Mouse (Mus musculus): ENCODE measurements around the gene Anapc13.

Anapc13 gene

DNA sequence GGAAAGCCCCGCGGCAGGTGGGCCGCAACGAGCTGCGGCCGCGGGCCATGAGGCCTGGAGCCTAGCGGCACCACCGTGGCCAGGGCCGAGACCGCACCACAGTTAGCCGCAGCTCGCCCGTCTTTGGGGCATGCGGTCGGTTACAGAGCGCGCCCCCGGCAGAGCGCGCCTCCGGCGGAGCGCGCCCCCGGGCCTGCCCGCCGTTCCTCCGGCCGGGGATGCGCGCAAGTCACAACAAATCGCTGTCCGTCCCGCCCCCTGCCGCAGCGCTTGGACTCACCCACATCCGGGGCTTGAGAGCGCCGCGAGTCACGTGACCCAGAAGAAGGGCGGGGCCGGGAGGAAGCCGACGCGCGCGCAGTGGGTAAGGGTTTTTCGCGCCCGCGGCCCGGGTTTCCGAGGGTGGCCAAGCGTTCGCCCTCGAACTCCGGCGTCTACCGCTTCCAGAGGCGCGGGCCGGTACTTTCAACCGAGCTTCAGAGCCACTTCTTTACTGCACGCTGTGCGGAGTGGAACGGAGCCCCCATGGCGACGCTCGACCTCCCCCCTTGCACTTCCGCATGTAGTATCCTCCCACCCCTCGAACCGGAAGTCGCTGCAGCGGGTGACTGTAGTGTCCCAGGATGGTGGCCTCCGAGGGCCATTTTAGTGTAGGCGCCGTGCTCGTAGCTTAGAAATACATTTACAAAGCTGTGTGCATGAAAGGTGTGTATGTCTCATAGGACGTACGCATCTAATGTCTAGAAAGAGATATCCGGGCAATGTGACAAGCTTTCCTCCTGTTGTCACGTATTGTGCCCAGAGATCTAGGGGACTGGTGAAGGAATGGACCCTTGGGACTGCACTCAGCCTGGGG, at the start of gene Anapc13, which contains the start of gene Cep63:
Anapc13 (plus strand) TSS at position 314 of the 856 bp plus-strand sequence.
Cep63 (minus strand) TSS at position 552 of the 856 bp plus-strand sequence.
- no peak for TF ChIP-seq GATA4 (IDR thresholded peaks at IDR 0.05; ENCODE audit: insufficient replicate concordance, low read length)

DNA sequence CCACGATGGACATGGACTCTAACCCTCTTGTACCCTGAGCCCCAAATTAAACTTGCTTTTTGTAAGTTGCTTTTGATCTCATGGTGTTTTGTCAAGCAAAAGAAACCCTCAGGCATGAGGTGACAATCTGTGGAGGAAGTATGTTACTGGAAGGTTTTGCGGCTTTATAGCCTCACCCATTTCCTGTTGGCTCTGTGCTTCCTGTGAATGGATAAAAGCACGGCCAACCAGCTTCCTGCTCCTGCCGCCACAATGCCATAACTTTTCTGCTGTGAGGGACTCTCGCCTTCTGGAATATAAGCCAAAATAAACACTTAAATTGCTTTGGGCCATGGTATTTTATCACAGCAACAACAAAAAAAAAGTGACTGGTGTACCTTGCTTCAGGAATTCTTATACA, 48.6 kb upstream of the Anapc13 start:
- TF ChIP-seq GATA4 (IDR thresholded peaks at IDR 0.05; ENCODE audit: insufficient replicate concordance, low read length), result no peak

DNA sequence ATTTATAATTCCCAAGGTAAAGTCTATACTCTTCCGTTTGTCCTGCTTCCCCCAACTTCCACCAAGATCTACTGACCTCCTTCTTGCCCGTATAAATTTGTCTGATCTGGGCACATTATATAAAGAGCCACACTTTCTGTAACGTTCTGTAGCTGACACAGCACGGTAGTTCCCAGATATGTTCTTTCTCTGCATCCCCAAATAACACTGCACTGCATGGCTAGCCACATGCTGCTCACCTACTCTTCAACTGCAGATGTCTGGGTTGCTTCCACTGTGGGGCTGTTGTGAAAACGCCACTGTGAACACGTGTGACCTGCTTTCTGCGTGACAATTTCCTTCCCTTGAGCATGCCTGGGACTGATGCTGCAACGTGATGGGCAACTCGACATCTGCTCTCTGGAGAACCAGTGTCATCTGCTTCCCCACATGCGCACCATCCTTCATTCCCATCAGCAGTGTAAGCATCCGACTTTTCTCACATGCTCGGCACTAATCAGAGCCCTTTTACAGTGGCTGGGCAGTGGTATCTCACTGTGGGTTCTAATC, 44.1 kb upstream of the Anapc13 start:
- TF ChIP-seq GATA4 (IDR thresholded peaks at IDR 0.05; ENCODE audit: insufficient replicate concordance, low read length), result no peak

DNA sequence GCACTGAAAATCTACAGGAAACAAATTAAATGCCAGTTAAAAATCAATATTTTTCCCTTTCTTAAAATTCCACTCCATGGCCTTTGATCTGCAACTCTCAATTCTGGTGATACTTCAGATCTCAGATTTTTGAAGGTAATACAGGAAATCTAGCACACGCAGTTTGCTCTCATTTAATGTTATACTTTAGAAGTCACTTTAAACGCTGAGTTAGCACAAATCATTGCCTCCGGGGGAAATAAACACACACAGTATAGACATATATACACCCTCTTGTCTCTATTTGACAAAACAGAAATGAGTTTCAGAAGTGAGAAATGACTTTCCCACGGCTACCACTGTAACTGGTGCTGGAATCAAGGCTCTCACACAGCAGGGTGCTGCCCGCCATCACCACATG, 38.7 kb upstream of the Anapc13 start:
- TF ChIP-seq GATA4 (IDR thresholded peaks at IDR 0.05; ENCODE audit: insufficient replicate concordance, low read length), result no peak

DNA sequence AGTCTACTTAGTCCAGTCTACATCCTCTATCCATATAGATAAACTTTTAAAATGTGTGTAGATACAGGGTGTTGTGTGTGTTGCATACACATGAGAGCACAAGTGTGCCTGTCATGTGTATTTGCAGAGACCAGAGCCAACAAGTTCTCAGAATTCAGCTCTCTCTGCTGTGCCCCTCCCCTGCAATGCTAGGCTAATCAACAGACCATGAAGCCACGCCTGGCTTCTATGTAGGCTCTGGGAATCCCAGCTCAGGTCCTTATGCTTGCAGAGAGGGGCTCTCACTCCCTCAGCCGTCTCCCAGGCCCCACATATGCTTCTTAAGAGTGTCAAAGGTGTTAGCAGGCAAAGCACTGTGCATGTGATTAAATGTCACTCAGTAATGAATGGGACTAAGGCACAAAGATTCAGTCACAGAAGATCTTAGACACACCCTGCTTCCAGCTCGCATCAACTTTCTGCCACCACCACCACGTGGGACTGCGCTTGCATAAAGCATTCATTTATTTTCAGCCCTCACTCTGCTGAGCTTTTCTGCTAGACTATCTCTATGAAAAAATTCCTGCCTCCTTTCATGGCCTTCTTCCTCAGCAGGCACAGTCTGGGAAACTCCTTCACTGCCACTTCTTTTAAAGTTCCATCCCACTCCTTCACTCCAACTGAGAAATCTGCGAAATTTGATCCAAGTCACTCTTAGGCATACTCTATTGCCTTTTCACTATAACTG, 31.3 kb upstream of the Anapc13 start:
- no peak for TF ChIP-seq GATA4 (IDR thresholded peaks at IDR 0.05; ENCODE audit: insufficient replicate concordance, low read length)

DNA sequence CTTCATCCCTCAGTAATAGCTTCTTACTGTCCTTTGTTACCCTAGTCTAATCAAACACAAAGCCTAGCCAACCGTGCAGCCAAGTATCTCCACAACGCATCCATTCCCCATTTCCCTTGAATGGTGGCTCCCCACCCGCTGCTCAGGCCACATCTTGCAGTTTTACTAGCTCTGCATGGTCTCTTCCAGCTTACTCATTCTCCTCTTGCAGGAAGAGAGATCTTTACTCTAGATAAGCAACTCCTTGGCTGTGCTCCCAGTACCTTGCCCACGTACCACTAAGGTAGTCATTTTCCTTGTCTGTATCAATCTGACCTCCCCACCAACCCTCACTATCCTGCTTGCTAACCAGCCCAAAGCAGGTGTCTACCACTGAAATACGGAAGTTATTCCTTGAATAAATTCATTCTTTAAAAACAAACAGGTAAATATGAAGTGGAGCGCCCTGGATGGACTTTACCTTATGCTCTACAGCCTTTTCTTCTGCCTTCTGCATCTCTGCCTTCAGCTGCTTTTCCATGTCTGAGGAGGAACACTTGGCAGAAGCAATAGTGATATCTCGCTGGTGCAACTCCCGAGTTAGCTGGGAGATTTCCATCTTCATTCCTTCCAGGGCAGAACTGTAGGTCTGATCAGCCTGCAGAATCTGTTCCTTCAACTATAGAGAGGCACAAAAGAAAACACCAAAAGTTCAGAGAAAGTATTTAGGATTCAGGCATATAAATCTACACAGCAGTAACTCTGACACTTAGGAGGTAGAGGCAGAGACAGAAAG, 30.2 kb upstream of the Anapc13 start:
- TF ChIP-seq GATA4 (IDR thresholded peaks at IDR 0.05; ENCODE audit: insufficient replicate concordance, low read length), result no peak

DNA sequence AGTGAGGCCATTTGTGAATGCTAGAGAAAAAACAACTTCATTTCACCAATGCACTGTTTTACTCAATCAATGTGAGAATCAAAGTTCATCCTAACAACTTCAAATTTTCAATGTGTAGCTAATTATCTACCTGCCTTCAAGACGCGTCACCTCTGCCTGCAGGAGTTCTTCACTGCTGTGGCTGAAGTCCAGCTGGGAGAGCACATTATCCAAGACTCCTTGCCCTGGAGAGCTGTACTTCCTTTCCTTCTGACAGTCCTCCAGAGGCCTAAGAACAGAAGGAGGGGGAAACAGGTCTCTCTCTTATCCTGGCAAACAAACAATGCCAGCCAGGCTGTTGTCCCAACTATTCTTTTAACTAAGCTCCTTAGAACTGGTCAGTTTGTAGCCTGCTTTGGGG, 24.9 kb upstream of the Anapc13 start:
- no peak for TF ChIP-seq GATA4 (IDR thresholded peaks at IDR 0.05; ENCODE audit: insufficient replicate concordance, low read length)

DNA sequence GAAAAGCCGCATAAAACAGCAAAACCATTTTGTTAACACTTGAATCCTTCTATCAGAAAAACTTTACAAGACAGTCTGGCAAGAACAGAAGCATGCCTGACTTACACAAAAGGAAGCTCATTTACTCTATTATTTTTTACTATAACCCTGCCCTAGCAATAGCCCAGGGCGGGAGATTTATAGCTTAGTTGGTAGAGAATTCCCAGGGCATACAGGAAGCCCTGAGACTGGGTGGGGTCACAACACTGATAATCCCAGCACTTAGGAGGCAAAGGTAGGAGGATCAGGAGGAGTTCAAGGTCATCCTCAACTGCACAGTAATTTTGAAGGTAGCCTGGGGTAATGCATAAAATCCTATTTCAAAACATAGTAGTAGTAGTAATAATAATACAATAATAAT, 24.4 kb upstream of the Anapc13 start:
- no peak for TF ChIP-seq GATA4 (IDR thresholded peaks at IDR 0.05; ENCODE audit: insufficient replicate concordance, low read length)

DNA sequence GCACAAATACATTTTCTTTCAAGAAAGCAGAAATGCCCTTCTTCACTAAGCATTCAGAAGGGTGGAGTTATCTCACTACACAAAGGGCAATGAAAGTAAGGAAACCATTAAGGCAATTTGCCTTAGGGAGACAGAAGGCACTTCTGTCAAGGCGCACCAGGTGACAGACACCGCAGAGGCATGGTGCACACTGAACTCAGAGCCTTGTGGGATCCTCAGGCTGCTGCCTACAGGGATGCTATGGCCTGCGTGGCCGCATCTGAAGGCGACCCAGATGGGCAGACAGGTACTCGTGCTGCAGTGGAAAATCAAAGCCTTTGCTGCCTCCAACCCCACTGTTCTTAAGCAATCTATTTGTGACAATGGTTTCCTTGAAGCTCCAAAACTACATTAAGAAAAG, 20.9 kb upstream of the Anapc13 start:
- TF ChIP-seq GATA4 (IDR thresholded peaks at IDR 0.05; ENCODE audit: insufficient replicate concordance, low read length), result no peak

DNA sequence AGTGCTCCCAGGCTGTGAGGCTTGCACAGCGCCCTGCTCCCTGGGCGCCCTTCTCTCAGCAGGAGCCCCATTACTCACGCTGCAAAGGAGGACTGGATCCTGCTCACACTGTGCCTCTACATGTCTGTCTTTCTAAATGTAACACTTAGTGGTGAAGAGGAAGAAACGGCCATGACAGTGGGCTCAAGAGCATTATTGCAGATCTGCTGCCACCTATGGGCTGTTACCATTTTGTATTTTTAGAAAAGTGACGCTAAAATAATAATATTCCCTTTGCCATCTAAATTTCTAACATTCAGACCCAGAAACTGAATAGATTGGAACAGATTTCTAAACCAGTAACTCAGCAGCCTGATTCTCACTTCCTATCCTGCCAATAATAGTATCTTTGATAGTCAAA, 18.6 kb upstream of the Anapc13 start:
- TF ChIP-seq GATA4 (IDR thresholded peaks at IDR 0.05; ENCODE audit: insufficient replicate concordance, low read length), result no peak

DNA sequence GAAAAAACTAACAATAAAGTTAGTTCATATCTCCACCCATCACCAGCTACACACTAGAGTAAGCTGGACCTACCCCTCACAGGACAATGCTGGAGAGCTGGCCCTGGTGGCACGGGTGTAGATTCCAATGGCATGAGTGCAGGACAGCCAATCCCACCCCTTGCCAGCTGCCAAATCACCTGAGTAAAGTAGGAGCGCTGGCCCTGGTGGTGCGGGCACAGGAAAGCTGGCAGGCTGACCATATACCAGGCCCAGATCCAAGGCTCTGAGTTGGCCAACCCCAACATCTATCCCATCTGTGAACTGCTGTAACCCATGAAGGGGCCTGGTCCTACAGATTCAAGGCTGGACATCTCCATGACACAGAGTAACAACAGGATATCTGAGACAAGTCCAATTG, 16.9 kb upstream of the Anapc13 start:
- TF ChIP-seq GATA4 (IDR thresholded peaks at IDR 0.05; ENCODE audit: insufficient replicate concordance, low read length), result no peak

DNA sequence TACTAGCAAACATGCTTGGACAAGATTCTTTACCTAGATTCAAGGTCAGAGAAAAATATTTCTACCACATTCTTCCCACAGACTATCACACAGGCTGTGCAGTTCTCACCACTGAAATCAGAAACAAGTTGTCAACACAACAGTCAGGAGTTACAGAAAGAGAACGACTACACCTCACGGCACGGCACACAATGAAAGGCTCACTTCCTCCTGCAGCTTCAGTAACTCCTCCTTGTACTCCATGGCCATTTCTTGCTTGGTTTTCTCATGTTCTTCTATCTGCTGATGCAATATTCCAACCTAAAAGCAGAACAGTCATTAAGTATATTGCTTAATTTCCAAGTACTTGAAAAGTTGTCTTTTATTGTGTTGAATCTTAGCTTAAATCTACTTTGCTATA, 11.0 kb upstream of the Anapc13 start:
- no peak for TF ChIP-seq GATA4 (IDR thresholded peaks at IDR 0.05; ENCODE audit: insufficient replicate concordance, low read length)

DNA sequence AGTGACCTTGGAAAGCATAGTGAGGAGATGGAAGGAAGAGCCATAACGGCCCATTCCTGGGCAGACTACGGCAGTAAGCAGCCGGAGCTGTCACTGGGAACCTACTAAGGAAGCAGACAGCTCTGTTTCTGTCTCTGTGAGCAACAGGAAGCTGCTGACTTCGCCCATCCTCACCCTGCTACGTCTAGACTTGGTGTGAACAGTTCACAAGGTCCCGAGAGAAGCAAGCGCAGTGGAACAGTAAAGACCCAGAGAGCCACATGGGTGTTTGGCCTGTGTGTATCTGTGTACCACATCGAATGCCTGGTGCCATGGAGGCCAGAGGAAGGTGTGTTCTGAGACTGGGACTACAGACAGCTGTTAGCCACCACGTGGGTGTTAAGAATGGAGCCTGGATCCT, 9.8 kb upstream of the Anapc13 start:
- no peak for TF ChIP-seq GATA4 (IDR thresholded peaks at IDR 0.05; ENCODE audit: insufficient replicate concordance, low read length)

DNA sequence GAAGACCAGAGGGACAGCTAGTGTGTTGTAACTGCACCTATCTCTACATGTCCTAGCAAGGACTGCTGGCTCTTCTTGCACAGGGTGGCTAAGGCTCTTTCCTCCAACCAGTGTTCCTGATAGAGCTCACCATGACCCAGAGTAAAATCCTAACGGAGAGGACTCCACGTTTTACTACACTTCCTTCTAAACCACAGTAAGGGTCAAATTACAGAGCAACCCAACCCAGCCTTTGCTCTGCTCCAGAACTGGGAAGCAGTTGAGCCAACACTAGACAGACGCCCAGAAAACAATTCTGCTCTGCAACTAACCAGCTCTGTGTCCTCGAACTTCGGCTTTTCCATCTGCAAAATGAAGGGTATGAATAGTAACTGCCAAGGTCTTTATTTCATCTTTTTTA, 4.7 kb upstream of the Anapc13 start:
- TF ChIP-seq GATA4 (IDR thresholded peaks at IDR 0.05; ENCODE audit: insufficient replicate concordance, low read length), result no peak

DNA sequence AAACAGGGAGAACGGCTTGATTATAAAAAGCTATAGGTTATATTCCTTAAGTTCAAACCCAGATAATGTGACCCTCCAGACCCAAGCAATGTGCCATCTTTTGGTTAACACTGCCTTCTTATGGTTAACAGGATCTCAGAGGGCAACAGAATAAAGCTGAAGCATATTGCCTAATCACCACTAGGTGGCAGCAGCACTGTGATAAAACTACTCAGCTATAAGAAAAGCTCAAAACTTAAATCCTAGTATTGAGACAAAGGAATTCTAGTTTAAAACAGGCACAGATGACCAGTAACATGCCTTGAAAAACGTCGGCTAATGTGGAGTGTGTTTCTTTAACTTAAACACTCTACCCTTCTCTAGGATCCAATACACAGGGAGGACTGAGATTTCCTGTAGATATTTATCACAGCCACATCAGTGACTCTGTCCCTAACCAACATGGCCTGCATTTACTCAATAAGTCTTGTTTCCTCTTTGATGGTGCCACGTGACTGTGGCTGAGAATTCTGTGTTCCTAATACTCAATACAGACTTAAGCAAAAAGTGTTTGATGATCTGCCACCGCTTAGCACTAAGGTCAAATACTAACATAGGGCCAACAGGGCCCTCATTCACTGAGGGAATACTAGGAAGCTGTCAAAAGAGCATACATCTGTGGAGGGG, 3.8 kb upstream of the Anapc13 start:
- TF ChIP-seq GATA4 (IDR thresholded peaks at IDR 0.05; ENCODE audit: insufficient replicate concordance, low read length), result no peak
